ENCODE assay signal across 18 mouse cellular contexts in the genomic region with DNA sequence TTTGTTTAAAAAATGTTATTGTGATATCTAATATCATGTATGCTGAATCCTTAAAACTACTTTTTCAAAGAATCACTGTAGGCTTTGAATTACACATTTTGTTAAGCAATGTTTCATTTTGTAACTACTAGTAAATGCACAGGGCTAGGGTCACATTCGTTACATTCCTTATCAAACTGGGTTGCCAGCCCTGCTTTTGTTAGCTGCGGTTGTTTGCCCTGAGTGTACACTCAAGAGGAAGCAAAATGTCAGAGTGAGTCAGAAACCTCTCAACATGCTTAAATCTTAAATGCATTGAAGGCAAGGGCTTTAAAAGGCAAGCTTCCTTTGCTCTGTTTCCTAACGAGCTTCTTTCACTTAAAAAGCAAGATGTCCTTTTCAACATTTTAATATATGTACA.
A peak's percentile ranks its signal among the peaks of the same experiment; 100 is the strongest.
DNase-seq lines count a peak whose midpoint lies in the region; ATAC-seq lines count a peak whose summit lies in the region.
"Had no signal": no experiment of that assay in that cellular context is flagged by ENCODE, and none has a peak within 500 bp of the region (broad histone marks: within the 10 kb centered on the region; RNA-seq: fewer than 3 reads in every experiment).

No protein-coding gene starts in this region.

- no peak for DNase-seq in kidney, postnatal 36 days
- DNase-seq in lung, postnatal 36 days: peak; percentile 22
- DNase-seq in lung, postnatal 25 days (ENCODE audit: low spot score): no peak
- DNase-seq in Muller cell, postnatal 12 days (ENCODE audit: inconsistent ontology term): peak; percentile 80
- no peak for DNase-seq in spleen, postnatal 4 days (ENCODE audit: low spot score in 2 of 2)
- DNase-seq: adrenal gland, adult 8-10 months; cerebellum, adult 11 months; cerebellum, adult 9-10 months; cerebellum, postnatal 25 days; gastrocnemius, postnatal 10 days; heart, adult 2 months had no signal

- H3K27ac ChIP-seq in kidney, embryonic 15.5 days: peak overlapping the region; percentile 45; the same call in 1 of the 2 replicates
- H3K27ac ChIP-seq: embryonic facial prominence, embryonic 12.5 days; forebrain, embryonic 15.5 days; heart, adult 2 months; heart, embryonic 15.5 days; hindbrain, embryonic 10.5 days; hindbrain, embryonic 14.5 days had no signal

- no peaks in the 10 kb centered on the region for H3K27me3 ChIP-seq in kidney, embryonic 15.5 days
- H3K27me3 ChIP-seq: embryonic facial prominence, embryonic 12.5 days; forebrain, embryonic 15.5 days; heart, embryonic 15.5 days had no signal

- H3K4me1 ChIP-seq in kidney, embryonic 15.5 days: peaks cover 35% of the 10 kb centered on the region

- no peaks in the 10 kb centered on the region for H3K36me3 ChIP-seq in kidney, embryonic 15.5 days
- H3K36me3 ChIP-seq: embryonic facial prominence, embryonic 12.5 days; forebrain, embryonic 15.5 days; heart, embryonic 15.5 days; hindbrain, embryonic 10.5 days had no signal

- H3K9ac ChIP-seq in kidney, embryonic 15.5 days: no peak overlapping the region
- H3K9ac ChIP-seq: embryonic facial prominence, embryonic 12.5 days; forebrain, embryonic 15.5 days; heart, embryonic 15.5 days; hindbrain, embryonic 14.5 days had no signal

- WGBS in kidney, embryonic 15.5 days: 40% methylated on average over 3 of the region's 3 CpGs

- no peak overlapping the region for H3K4me2 ChIP-seq in kidney, embryonic 15.5 days
- H3K4me2 ChIP-seq: embryonic facial prominence, embryonic 12.5 days; forebrain, embryonic 15.5 days; heart, embryonic 11.5 days; heart, embryonic 15.5 days; hindbrain, embryonic 14.5 days had no signal

- no peak overlapping the region for H3K4me3 ChIP-seq in kidney, embryonic 15.5 days (replicated peaks)
- H3K4me3 ChIP-seq: embryonic facial prominence, embryonic 12.5 days; forebrain, embryonic 15.5 days; heart, adult 2 months; heart, embryonic 15.5 days; hindbrain, embryonic 10.5 days had no signal

- no peaks in the 10 kb centered on the region for H3K9me3 ChIP-seq in kidney, embryonic 15.5 days (replicated peaks)
- H3K9me3 ChIP-seq: embryonic facial prominence, embryonic 12.5 days; forebrain, embryonic 15.5 days; heart, embryonic 15.5 days; hindbrain, embryonic 10.5 days had no signal

- ATAC-seq in kidney, embryonic 15.5 days (replicated peaks; ENCODE audit: low FRiP score): no peak
- ATAC-seq: forebrain, embryonic 15.5 days had no signal

Comparison
In these comparisons a context has a peak if more than half of its experiments do, and no peak if none do; other contexts are left out.
1. DNase-seq: peak in lung, postnatal 36 days (single experiment) and Muller cell, postnatal 12 days (single experiment); none in kidney, postnatal 36 days (0 of 2), lung, postnatal 25 days (single experiment) and spleen, postnatal 4 days (0 of 2).